Mouse (Mus musculus) testis, adult 2 months (tissue): ENCODE data around the gene Catsper4.

ENCODE experiments used
- CTCF ChIP-seq: fragments of 200-500 bp; IDR thresholded peaks from 2 replicates; pipeline ENCODE4 v1.5.1; 2012; ENCODE audit warnings: low read depth, mild to moderate bottlenecking, inconsistent platforms, low read length, moderate library complexity; ENCODE audit not compliant: control insufficient read depth, insufficient read depth, insufficient replicate concordance
- POLR2A ChIP-seq: fragments of 200-500 bp; IDR thresholded peaks from 2 replicates; pipeline ENCODE4 v1.6.1; 2012; ENCODE audit warnings: low read depth, mild to moderate bottlenecking, inconsistent platforms, low read length, moderate library complexity; ENCODE audit not compliant: control insufficient read depth

DNA sequence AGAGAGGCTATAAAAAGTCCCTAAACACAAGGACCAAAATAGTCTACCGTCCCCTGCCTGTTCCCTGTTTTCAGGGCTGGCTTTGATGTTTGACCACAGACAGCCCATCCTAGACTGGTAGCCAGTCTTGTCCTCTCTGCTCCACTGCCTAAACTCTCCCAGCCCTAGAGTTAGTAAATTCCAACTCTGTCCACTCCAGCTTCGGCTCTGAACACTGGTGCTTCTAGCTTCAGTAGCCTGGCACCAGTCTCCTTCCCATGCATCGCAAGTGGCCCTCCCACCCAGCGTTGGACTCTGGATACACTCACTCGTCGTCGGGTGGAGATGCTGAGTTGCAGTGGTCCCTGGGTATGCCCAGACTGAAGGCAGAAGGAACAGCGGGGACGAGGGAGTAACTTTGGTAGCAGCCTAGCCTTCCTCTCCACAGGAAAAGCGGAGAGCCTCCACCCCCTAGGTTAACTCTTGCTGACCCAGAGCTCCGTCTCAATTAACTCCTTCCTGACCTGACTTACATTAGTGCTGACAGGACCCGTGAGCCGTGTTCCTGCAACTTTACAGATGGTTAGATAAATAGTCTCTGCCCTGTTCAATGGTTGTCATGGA, 26.6 kb upstream of the Catsper4 start, which contains the start of gene Grrp1:
- TF ChIP-seq POLR2A, result no peak
- TF ChIP-seq CTCF, result no peak
